Mouse (Mus musculus) 3134 (cell line): ENCODE measurements around the gene Frmd4a.

Experiments used
- DNase-seq: peaks from one replicate; pipeline ENCODE4 v3.0.0-alpha.2; 2011; ENCODE audit warnings: low spot score; ENCODE audit not compliant: insufficient read length; ENCODE audit errors: extremely low read depth

The Frmd4a gene

GRCm38 (mm10) chr2:4473866-4474538 lies 456.5 kb downstream of the Frmd4a start:
- no peak for DNase-seq

GRCm38 (mm10) chr2:4474539-4474937 lies 457.0 kb downstream of the Frmd4a start:
- DNase-seq, result peak; percentile 10

GRCm38 (mm10) chr2:4475991-4476390 lies 458.5 kb downstream of the Frmd4a start:
- DNase-seq, result no peak

DNA sequence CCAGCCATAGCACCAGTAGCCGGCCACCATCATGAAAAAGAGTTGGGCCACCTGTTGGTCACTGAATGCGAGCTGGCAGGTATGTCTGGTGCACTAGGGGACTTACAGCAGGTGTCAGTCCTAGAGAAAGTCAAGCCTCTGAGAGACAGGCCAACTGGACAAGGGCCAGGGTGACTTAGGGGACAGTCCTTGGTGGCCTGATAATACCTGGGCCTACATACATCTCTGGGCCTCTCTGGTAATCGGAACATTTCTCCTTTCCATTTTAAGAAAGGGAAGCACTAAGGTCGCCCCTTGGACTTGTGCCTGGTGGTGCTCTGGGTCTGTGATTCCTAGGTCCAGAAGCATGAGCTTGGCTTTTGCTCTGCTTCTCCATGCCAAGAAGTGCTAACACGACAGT lies 459.1 kb downstream of the Frmd4a start:
- no peak for DNase-seq

DNA sequence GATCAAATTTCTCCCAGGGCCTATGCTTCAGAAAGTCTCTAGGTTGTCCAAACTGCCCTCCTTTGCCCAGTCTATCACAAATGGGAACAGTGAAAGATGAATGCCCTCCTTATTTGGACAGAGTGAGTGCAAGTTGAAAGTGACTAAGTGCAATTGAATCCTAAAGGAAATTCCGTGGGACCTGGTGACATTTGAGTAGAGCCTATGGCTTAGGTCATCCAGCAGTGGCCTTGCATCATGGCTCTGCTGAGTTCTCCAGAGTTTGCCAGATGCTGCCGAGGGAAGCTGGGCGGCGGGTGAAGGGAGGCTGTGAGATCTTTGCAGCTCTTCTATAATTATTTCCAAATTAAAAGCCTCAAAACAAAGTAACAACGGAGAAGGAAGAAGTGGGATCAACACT lies 459.8 kb downstream of the Frmd4a start:
- peak; percentile 60 for DNase-seq

GRCm38 (mm10) chr2:4480180-4480579 lies 462.7 kb downstream of the Frmd4a start:
- DNase-seq, result peak; percentile 57

- DNase-seq, result no peak
Measured at GRCm38 (mm10) chr2:4481154-4481553, 463.6 kb downstream of the Frmd4a start.

- DNase-seq, result no peak
Measured at GRCm38 (mm10) chr2:4486185-4486584, 468.7 kb downstream of the Frmd4a start.

GRCm38 (mm10) chr2:4487280-4487679 lies 469.8 kb downstream of the Frmd4a start:
- DNase-seq, result no peak

DNA sequence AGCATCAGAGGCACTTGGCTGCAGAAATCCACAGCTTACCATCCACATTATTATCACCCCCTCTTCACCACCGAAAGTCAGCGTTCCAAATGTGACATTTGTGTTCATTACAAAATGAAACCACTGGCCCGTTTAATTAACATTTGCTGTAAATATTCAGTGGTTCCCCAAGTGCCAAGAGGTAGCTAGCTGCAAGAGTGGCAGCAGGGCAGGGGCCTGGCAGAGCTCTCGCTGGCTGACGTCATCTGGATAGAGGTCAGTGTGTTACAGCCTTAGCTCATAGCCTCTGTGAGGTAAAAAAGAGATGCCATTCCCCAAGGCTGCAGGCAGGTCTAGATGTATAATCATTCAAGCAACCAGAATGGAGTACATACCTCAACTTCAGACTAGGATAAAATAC lies 473.3 kb downstream of the Frmd4a start:
- no peak for DNase-seq

DNA sequence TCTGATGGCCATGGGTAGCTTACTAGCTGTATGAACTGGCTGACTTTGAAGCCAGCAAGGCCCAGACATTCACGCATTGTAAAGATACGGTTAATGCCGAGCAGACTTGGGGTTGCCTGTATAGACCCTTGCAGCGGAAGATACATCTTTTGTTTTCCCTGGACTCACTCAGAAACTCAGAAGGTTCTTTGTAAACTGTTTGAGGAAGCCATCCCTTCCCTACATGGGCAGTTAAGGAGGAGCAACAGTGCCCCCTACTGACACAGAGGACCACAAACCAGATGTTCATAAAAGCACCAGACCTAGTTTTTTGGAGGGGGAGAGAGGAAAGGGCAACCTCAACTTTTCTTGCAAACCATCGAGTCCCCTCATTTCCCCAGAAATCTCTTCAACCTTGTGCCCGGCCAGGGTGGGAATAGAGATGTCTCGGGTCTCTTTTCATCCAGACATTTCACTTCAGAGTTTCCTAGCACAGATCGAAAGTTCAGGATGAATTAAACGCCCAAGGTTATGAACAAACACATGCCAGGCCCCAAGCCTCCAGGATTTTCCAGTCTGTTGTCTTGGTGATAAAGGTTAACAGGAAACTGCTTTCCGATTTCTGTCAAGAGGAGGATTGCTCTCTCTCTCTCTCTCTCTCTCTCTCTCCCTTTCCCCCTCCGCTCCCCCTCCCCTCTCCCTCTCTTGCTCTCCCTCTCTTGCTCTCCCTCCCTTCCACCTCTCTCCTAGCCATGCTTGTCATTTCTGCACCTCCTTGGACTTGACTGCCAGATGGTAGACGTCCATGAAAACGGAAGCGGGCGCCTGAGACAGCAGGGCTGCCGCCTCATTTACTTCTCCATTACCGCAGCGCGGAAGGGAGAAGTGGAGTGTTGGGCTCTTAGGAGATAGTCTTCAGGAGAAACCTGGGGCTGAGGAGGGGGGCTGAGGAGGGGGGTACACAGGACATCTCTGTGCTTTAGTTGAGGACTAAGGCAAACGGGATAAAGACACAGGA lies 475.3 kb downstream of the Frmd4a start:
- peak; percentile 39 for DNase-seq

GRCm38 (mm10) chr2:4494478-4494877 lies 477.0 kb downstream of the Frmd4a start:
- DNase-seq, result no peak

GRCm38 (mm10) chr2:4499257-4499656 lies 481.7 kb downstream of the Frmd4a start:
- DNase-seq, result no peak

GRCm38 (mm10) chr2:4499916-4500315 lies 482.4 kb downstream of the Frmd4a start:
- DNase-seq, result no peak

DNA sequence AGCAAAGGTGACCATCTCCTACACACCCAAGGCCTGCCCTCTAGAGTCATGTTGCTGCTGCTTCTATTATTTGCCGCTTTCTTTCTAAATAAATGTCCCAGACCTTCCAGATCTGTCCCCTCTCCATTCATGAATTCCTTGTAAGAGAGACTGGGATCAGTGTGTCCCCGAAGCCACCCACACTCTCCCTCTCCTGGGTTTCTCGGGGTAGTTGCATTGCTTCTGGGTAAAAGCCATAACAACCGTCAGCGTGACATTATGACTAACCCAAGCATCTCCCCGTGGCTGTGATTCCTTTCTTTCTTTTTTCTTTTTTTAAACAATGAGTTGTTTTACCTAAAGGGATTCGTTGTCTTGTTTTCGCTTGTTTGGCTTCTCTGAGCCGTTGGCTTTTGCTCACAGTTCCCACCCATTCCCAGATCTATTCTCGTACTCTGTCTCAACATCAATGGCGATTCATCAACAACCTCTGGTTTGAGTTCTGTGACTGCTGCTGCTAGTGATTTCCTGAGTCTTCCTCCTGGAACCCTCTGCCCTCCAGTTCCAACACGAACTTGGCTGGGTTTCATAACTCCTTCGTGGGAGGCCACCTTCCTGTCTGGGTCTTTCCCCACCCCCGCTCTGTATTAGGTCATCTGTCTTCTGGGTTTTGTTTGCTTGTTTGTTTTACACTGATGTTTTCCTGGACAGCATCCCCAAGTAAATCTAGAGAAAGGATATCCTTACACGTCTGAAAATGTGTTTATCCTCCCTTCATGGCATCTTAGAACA lies 483.9 kb downstream of the Frmd4a start:
- no peak for DNase-seq

DNA sequence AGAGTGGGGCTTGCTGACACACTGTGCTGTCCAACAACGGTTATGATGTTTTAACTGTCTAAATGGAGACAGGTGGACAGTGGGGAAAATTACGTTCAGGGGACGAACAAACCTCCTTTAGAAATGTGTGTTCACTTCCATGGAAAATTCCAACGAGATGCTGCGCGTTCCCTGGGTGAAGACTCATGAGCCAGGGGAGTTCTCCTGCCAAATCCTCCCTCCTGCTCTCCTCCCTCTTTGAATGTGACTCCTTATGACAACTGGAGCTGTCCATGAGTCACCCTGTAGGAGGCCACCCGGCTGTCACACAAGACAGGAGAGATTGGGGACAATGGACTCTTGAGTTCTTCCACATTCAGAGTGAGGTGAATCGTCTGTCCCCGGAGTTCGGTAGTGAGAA lies 486.9 kb downstream of the Frmd4a start:
- no peak for DNase-seq

- no peak for DNase-seq
Measured at GRCm38 (mm10) chr2:4505695-4506094, 488.2 kb downstream of the Frmd4a start.

DNA sequence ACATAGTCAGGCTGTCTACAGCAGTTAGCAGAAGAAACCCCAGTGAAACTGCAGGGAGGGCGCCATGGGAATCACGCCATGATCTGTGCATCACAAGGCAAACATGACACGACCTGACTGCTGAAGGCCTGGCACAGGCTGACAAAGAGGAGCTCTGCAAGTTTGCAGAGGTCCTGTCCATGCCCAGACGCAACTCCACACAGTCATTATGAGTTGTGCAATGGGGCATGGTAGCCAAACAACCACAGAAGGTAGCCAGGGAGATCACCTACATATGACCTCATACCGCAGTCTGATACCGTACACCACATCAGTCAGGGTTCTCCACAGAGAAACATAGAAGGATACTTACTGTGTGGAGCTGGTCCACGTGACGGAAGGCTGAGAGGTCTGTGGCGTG lies 489.1 kb downstream of the Frmd4a start:
- no peak for DNase-seq

- DNase-seq, result no peak
Measured at GRCm38 (mm10) chr2:4507887-4508615, 490.5 kb downstream of the Frmd4a start.

GRCm38 (mm10) chr2:4508959-4509615 lies 491.6 kb downstream of the Frmd4a start:
- DNase-seq, result no peak
